Mouse (Mus musculus) intestine, embryonic 14.5 days (tissue): Measurements from ENCODE around the gene Cdca4. TPM values are rescaled to one million over a fixed set of nuclear protein-coding genes. Genes with fewer than 3 reads are reported as not detected.
"Not testable (repeated sequence)": the region's sequence is repeated elsewhere in the genome, so short reads cannot be mapped to it uniquely, and the experiment has no call there.

Source experiments
- ATAC-seq: fragments of 200-750 bp; cut with Nextera tagmentation; replicated peaks from 2 replicates; pipeline ENCODE4 v1.8.0; 2017; ENCODE audit warnings: low read depth, moderate number of reproducible peaks, moderate TSS enrichment, moderate library complexity; ENCODE audit not compliant: low FRiP score, low TSS enrichment
- DNase-seq: peaks from one replicate; pipeline ENCODE4 v3.0.0-alpha.2; 2018; ENCODE audit warnings: low spot score
- H3K27ac ChIP-seq: fragments of 300-500 bp; sonication (generic); 2 replicates; pipeline ENCODE4 v1.5.1; 2014; ENCODE audit warnings: low read depth, mild to moderate bottlenecking, control low read depth
- H3K27me3 ChIP-seq: fragments of 300-500 bp; sonication (generic); replicated peaks from 2 replicates; pipeline ENCODE4 v1.6.1; 2014; ENCODE audit warnings: low read length, control low read depth; ENCODE audit not compliant: control insufficient read depth, insufficient read depth
- H3K36me3 ChIP-seq: fragments of 300-500 bp; sonication (generic); 2 replicates; pipeline ENCODE4 v1.6.1; 2014; ENCODE audit warnings: low read length, control low read depth; ENCODE audit not compliant: control insufficient read depth, insufficient read depth
- H3K4me1 ChIP-seq: fragments of 300-500 bp; sonication (generic); replicated peaks from 2 replicates; pipeline ENCODE4 v1.6.1; 2014; ENCODE audit warnings: low read length, control low read depth, mixed read lengths; ENCODE audit not compliant: control insufficient read depth, insufficient read depth
- H3K4me2 ChIP-seq: fragments of 300-500 bp; sonication (generic); 2 replicates; pipeline ENCODE4 v1.6.1; 2014; ENCODE audit warnings: low read length
- H3K4me3 ChIP-seq: fragments of 300-500 bp; sonication (generic); 2 replicates; pipeline ENCODE4 v1.5.1; 2014; ENCODE audit warnings: low read depth, low read length, control low read depth, mixed read lengths
- H3K9ac ChIP-seq: fragments of 300-500 bp; sonication (generic); 2 replicates; pipeline ENCODE4 v1.6.1; 2014; ENCODE audit warnings: mild to moderate bottlenecking, low read length
- H3K9me3 ChIP-seq: fragments of 300-500 bp; sonication (generic); 2 replicates; pipeline ENCODE4 v1.6.1; 2016; ENCODE audit warnings: low read length, control low read depth; ENCODE audit not compliant: control insufficient read depth
- WGBS: fragments of 180-500 bp; shearing (Covaris S2); extraction: QIAGEN DNeasy Blood & Tissue Kit; methylation state at CpG from one replicate; pipeline ENCODE4 v1.1.7; 2014; 5-methylcytosine and 5-hydroxymethylcytosine counted together
- polyA plus RNA-seq: library from polyadenylated mRNA; unstranded; fragments of >200 nt; fragmentation: Nextera tagmentation; extraction: Ambion mirVana; gene quantifications from 2 replicates; pipeline ENCODE4 v1.2.1, GENCODE M21; 2014

Cdca4 gene
- polyA plus RNA-seq, 1 experiment from 2014 or later, result 116 TPM

- Histone ChIP-seq H3K4me1 (peaks cover 23% of the 10 kb centered on the region), H3K36me3 (peaks cover 80% of the 10 kb centered on the region)
- whole genome bisulfite sequencing, result 76% methylated on average over 4 of the region's 4 CpGs
Measured at GRCm38 (mm10) chr12:112821974-112822373, 7.2 kb downstream of the Cdca4 start.

GRCm38 (mm10) chr12:112821216-112821615 lies 8.0 kb downstream of the Cdca4 start:
- H3K4me2 ChIP-seq, result no peak overlapping the region
- 64% methylated on average over 1 of the region's 1 CpGs for WGBS
- H3K4me3 ChIP-seq, result no peak overlapping the region
- H3K4me1 ChIP-seq, result peaks cover 15% of the 10 kb centered on the region; the same call in 1 of the 2 replicates
- peaks cover 77% of the 10 kb centered on the region for H3K36me3 ChIP-seq
- ATAC-seq (no peak), DNase-seq (no peak)
- H3K27me3 ChIP-seq, result no peaks in the 10 kb centered on the region
- H3K27ac ChIP-seq, result no peak overlapping the region
- H3K9me3 ChIP-seq, result no peaks in the 10 kb centered on the region
- H3K9ac ChIP-seq, result no peak overlapping the region

More at GRCm38 (mm10) chr12:112821974-112822373, 7.2 kb downstream of the Cdca4 start:
- H3K4me3 ChIP-seq, result no peak overlapping the region
- DNase-seq (no peak), ATAC-seq (no peak)
- H3K9me3 ChIP-seq, result no peaks in the 10 kb centered on the region
- H3K4me2 ChIP-seq, result no peak overlapping the region
- no peaks in the 10 kb centered on the region for H3K27me3 ChIP-seq
- H3K9ac ChIP-seq, result no peak overlapping the region
- no peak overlapping the region for H3K27ac ChIP-seq

GRCm38 (mm10) chr12:112820401-112820999 lies 8.7 kb downstream of the Cdca4 start:
- peaks cover 78% of the 10 kb centered on the region for H3K36me3 ChIP-seq
- no peaks in the 10 kb centered on the region for H3K27me3 ChIP-seq
- H3K27ac ChIP-seq, result no peak overlapping the region
- H3K4me1 ChIP-seq, result peaks cover 11% of the 10 kb centered on the region; the same call in 1 of the 2 replicates
- WGBS, result 71% methylated on average over 12 of the region's 12 CpGs
- no peak overlapping the region for H3K4me2 ChIP-seq
- H3K9me3 ChIP-seq, result no peaks in the 10 kb centered on the region
- H3K9ac ChIP-seq, result no peak overlapping the region
- no peak for ATAC-seq
- no peak for DNase-seq
- no peak overlapping the region for H3K4me3 ChIP-seq

GRCm38 (mm10) chr12:112819057-112819662 lies 10.1 kb downstream of the Cdca4 start:
- H3K36me3 ChIP-seq, result peaks cover 83% of the 10 kb centered on the region
- no peaks in the 10 kb centered on the region for H3K9me3 ChIP-seq
- WGBS, result 86% methylated on average over 8 of the region's 8 CpGs

GRCm38 (mm10) chr12:112816866-112817265 lies 12.4 kb downstream of the Cdca4 start:
- H3K4me3 ChIP-seq, H3K9ac ChIP-seq, H3K27me3 ChIP-seq, H3K9me3 ChIP-seq, ATAC-seq, H3K4me1 ChIP-seq, H3K4me2 ChIP-seq, H3K27ac ChIP-seq, DNase-seq: not testable (repeated sequence)
- 83% methylated on average over 7 of the region's 7 CpGs for WGBS
- peaks cover 71% of the 10 kb centered on the region for H3K36me3 ChIP-seq

More at GRCm38 (mm10) chr12:112819057-112819662, 10.1 kb downstream of the Cdca4 start:
- ATAC-seq, result no peak
- Histone ChIP-seq H3K4me3 (no peak overlapping the region), H3K9ac (no peak overlapping the region), H3K27me3 (no peaks in the 10 kb centered on the region), H3K4me1 (peaks cover 11% of the 10 kb centered on the region; the same call in 1 of the 2 replicates), H3K4me2 (no peak overlapping the region), H3K27ac (no peak overlapping the region)
- no peak for DNase-seq

- no peak overlapping the region for H3K4me2 ChIP-seq
- peak; percentile 65 for DNase-seq
- H3K27ac ChIP-seq, result no peak overlapping the region
- 0 out of 2 replicates have a peak, but pooled peaks have one; percentile 29 for ATAC-seq
- 53% methylated on average over 4 of the region's 4 CpGs for WGBS
- H3K36me3 ChIP-seq, result peaks cover 65% of the 10 kb centered on the region
- no peak overlapping the region for H3K4me3 ChIP-seq
- H3K9ac ChIP-seq, result no peak overlapping the region
- H3K9me3 ChIP-seq, result no peaks in the 10 kb centered on the region
- H3K4me1 ChIP-seq, result 0 out of 2 replicates have a peak, but pooled peaks cover 2% of the 10 kb centered on the region
- no peaks in the 10 kb centered on the region for H3K27me3 ChIP-seq
Measured at GRCm38 (mm10) chr12:112816294-112816693, 12.9 kb downstream of the Cdca4 start.

- no peak for ATAC-seq
- Histone ChIP-seq H3K9me3 (no peaks in the 10 kb centered on the region), H3K9ac (no peak overlapping the region), H3K36me3 (peaks cover 52% of the 10 kb centered on the region), H3K27me3 (no peaks in the 10 kb centered on the region), H3K4me1 (no peaks in the 10 kb centered on the region), H3K4me3 (no peak overlapping the region), H3K4me2 (no peak overlapping the region), H3K27ac (no peak overlapping the region)
- no peak for DNase-seq
- WGBS, result 71% methylated on average over 14 of the region's 14 CpGs
Measured at GRCm38 (mm10) chr12:112814682-112815470, 14.3 kb downstream of the Cdca4 start.

GRCm38 (mm10) chr12:112813370-112813769 lies 15.9 kb downstream of the Cdca4 start:
- WGBS, result 89% methylated on average over 7 of the region's 7 CpGs
- DNase-seq (no peak), ATAC-seq (no peak)
- H3K27me3 ChIP-seq, result no peaks in the 10 kb centered on the region
- H3K36me3 ChIP-seq, result peaks cover 37% of the 10 kb centered on the region
- H3K9ac ChIP-seq, result no peak overlapping the region
- H3K9me3 ChIP-seq, result no peaks in the 10 kb centered on the region
- no peak overlapping the region for H3K4me3 ChIP-seq
- no peak overlapping the region for H3K4me2 ChIP-seq
- H3K27ac ChIP-seq, result no peak overlapping the region
- peaks cover under 1% of the 10 kb centered on the region; the same call in 1 of the 2 replicates for H3K4me1 ChIP-seq
